Mouse (Mus musculus) stomach, embryonic 14.5 days (tissue): ENCODE measurements at regions not wholly inside any gene's neighbourhood (a gene's known extent, or its start where the extent isn't known, plus 50 kb on each side); places are given as distances from the start of the nearest gene placed in this dataset.

Experiments
- ATAC-seq: fragments of 200-750 bp; cut with Nextera tagmentation; 2 replicates; pipeline ENCODE4 v1.8.0; 2017; ENCODE audit warnings: low read depth, moderate TSS enrichment; ENCODE audit not compliant: insufficient number of reproducible peaks, insufficient read depth, low FRiP score
- H3K27ac ChIP-seq: fragments of 300-500 bp; sonication (generic); 2 replicates; pipeline ENCODE4 v1.5.1; 2014; ENCODE audit warnings: mild to moderate bottlenecking, low read length, moderate library complexity, mixed read lengths
- H3K27me3 ChIP-seq: fragments of 300-500 bp; sonication (generic); 2 replicates; pipeline ENCODE4 v1.6.1; 2014; ENCODE audit warnings: low read length, control low read depth, mixed read lengths; ENCODE audit not compliant: control insufficient read depth, insufficient read depth
- H3K36me3 ChIP-seq: fragments of 300-500 bp; sonication (generic); 2 replicates; pipeline ENCODE4 v1.6.1; 2014; ENCODE audit warnings: mild to moderate bottlenecking, control low read depth, low read length, moderate library complexity, mixed read lengths; ENCODE audit not compliant: control insufficient read depth, insufficient read depth
- H3K4me1 ChIP-seq: fragments of 300-500 bp; sonication (generic); 2 replicates; pipeline ENCODE4 v1.6.1; 2014; ENCODE audit warnings: low read length, control low read depth, mixed read lengths; ENCODE audit not compliant: control insufficient read depth, insufficient read depth
- H3K4me2 ChIP-seq: fragments of 300-500 bp; sonication (generic); replicated peaks from 2 replicates; pipeline ENCODE4 v1.6.1; 2014; ENCODE audit warnings: low read depth, low read length, control low read depth
- H3K4me3 ChIP-seq: fragments of 300-500 bp; sonication (generic); 2 replicates; pipeline ENCODE4 v1.5.1; 2014; ENCODE audit warnings: low read depth, low read length, control low read depth
- H3K9ac ChIP-seq: fragments of 300-500 bp; sonication (generic); replicated peaks from 2 replicates; pipeline ENCODE4 v1.6.1; 2014; ENCODE audit warnings: low read depth, mild to moderate bottlenecking, control low read depth, low read length, moderate library complexity, mixed read lengths
- H3K9me3 ChIP-seq: fragments of 300-500 bp; sonication (generic); 2 replicates; pipeline ENCODE4 v1.6.1; 2016; ENCODE audit warnings: low read depth, low read length, control low read depth; ENCODE audit not compliant: control insufficient read depth
- WGBS: fragments of 180-500 bp; shearing (Covaris S2); extraction: QIAGEN DNeasy Blood & Tissue Kit; methylation state at CpG from one replicate; pipeline ENCODE4 v1.1.7; 2014; 5-methylcytosine and 5-hydroxymethylcytosine counted together

DNA sequence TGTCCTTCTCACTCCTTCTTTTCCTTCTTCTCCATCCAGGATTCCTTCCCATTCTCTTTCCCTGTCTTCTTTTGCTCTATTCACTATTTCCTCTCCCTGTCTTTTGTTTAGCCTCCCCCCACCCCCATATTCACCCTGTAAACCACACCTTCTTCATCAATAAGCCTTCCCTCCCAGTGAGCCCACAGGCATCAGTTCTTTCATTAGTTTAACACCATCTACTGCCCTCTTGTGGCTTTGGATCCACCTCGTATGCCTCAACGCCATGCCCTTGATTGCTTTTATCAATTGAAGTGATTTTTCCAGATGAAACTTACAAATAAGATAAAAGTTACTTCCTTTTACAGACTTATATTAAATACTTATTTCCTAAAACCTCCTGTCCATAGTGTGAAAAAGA, 494.7 kb upstream of the Nova1 start:
- H3K36me3 ChIP-seq: no peaks in the 10 kb centered on the region
- 20% methylated on average over 2 of the region's 2 CpGs for WGBS
- no peak overlapping the region for H3K27ac ChIP-seq
- no peaks in the 10 kb centered on the region for H3K4me1 ChIP-seq
- no peak overlapping the region for H3K9ac ChIP-seq
- H3K4me2 ChIP-seq: no peak overlapping the region
- no peak for ATAC-seq
- no peaks in the 10 kb centered on the region for H3K27me3 ChIP-seq
- no peak overlapping the region for H3K4me3 ChIP-seq
- H3K9me3 ChIP-seq: no peaks in the 10 kb centered on the region

DNA sequence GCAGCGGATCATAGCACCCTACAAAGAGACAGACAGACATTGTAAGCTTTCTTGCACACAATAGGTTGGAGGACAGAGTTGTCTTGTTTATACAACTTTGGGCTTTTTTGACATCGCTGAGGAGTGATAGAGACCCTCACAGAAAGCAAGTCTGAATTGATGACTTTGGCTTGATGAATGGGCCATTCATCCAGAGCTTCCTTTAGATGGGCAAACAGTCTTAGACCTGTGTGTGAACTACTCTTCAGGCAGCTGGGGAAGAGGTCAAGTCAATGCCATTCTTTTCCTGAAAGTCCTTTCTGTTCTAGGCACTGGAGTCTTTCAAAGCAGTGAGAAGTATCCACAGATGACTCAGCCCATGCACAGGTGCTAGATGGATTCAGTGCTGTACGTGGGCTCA, 457.2 kb upstream of the Nova1 start:
- no peaks in the 10 kb centered on the region for H3K27me3 ChIP-seq

DNA sequence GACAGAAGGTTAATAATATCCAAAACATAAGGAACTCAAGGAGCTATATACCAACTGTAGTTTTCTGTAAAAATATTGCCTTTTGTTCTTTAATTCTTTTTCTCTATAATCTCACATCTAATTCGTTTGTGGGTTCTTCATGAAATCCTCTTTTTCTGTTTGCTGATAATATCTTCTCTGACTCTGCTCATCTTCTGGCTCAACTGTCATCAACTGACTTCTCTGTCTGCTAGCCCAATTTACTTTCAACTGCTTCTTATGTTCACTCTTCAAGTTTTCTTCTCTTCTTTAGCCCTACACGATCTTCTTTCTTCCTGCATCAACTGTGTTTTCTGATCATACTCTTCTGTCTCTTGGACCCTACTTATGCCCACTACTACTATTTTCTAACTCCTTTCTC, 453.6 kb upstream of the Nova1 start:
- no peaks in the 10 kb centered on the region for H3K4me1 ChIP-seq
- ATAC-seq: no peak
- no peaks in the 10 kb centered on the region for H3K27me3 ChIP-seq
- H3K4me3 ChIP-seq: no peak overlapping the region
- H3K27ac ChIP-seq: no peak overlapping the region
- no peak overlapping the region for H3K9ac ChIP-seq
- 76% methylated on average over 2 of the region's 2 CpGs for WGBS
- no peak overlapping the region for H3K4me2 ChIP-seq
- H3K9me3 ChIP-seq: no peaks in the 10 kb centered on the region
- no peaks in the 10 kb centered on the region for H3K36me3 ChIP-seq

More for the DNA sequence above, 457.2 kb upstream of the Nova1 start:
- no peak for ATAC-seq
- WGBS: 36% methylated on average over 3 of the region's 3 CpGs
- no peak overlapping the region for H3K27ac ChIP-seq
- H3K4me2 ChIP-seq: no peak overlapping the region
- no peaks in the 10 kb centered on the region for H3K9me3 ChIP-seq
- no peaks in the 10 kb centered on the region for H3K36me3 ChIP-seq
- no peak overlapping the region for H3K9ac ChIP-seq
- no peak overlapping the region for H3K4me3 ChIP-seq
- H3K4me1 ChIP-seq: no peaks in the 10 kb centered on the region

DNA sequence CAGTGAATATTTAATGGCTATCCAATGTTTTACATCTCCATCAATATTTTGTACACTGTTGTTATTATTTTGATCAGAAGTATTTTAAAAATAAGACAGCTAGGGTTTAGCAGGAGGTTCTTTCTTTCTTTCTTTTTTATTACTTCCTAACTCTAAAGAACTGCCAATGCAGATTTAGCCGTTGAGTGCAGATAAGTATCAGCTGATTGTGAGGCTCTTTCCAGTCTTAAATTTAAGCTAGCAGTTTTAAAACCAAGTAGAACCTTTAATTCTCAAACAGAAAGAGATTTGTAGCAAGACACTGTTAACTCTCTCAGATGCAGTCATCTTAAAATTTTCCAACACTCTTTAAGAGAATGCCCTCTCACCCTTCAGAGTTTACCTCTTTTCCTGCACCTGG, 445.4 kb upstream of the Nova1 start:
- no peaks in the 10 kb centered on the region for H3K9me3 ChIP-seq
- H3K4me2 ChIP-seq: no peak overlapping the region
- H3K36me3 ChIP-seq: no peaks in the 10 kb centered on the region
- H3K27ac ChIP-seq: no peak overlapping the region
- ATAC-seq: no peak
- no peaks in the 10 kb centered on the region for H3K27me3 ChIP-seq
- H3K4me1 ChIP-seq: no peaks in the 10 kb centered on the region
- 39% methylated on average over 1 of the region's 1 CpGs for WGBS
- no peak overlapping the region for H3K9ac ChIP-seq
- no peak overlapping the region for H3K4me3 ChIP-seq

DNA sequence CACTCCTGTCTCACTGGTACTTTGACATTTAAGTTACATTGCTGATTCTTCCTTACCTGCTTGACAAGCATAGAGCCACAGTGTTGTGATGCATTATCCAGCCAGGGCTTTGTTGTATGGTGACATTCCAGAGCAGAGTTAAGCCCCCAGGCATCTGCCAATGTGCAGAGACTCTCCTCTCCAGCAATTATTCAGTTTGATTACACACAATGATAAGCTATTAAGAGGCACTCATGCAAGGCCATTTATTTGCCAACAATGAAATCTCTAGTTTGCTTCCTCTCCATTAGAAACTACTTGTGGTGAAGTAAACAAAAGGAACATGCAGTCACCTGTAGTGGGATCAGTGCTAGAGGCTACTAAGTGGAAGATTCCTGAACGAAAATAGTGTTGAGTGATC, 444.7 kb upstream of the Nova1 start:
- H3K9me3 ChIP-seq: no peaks in the 10 kb centered on the region
- H3K27ac ChIP-seq: no peak overlapping the region
- no peak overlapping the region for H3K4me2 ChIP-seq
- H3K36me3 ChIP-seq: no peaks in the 10 kb centered on the region
- H3K4me3 ChIP-seq: no peak overlapping the region
- H3K9ac ChIP-seq: no peak overlapping the region
- no peaks in the 10 kb centered on the region for H3K27me3 ChIP-seq
- WGBS: 58% methylated on average over 1 of the region's 1 CpGs
- H3K4me1 ChIP-seq: no peaks in the 10 kb centered on the region
- no peak for ATAC-seq

DNA sequence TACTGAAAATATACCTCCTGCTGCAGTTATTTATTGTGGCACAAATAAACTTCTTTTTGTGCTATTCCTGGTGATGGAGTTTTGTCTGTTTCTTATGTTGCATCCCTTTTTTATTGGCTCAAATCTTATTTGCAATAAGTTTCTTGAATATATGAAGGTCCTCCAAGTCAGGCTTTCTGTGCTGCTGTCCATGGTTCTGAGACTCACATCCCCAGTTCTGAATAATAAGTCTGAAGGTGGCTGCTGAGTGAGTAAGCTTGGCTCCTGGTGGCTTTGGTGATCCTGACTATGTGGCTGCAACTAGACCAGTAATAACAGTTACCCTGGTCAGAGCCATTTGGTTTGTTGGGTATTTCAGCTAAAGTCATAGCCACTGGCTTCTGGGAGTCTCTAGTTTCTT, 433.6 kb upstream of the Nova1 start:
- Histone ChIP-seq H3K4me3 (no peak overlapping the region), H3K4me1 (no peaks in the 10 kb centered on the region), H3K27ac (no peak overlapping the region), H3K9me3 (no peaks in the 10 kb centered on the region), H3K27me3 (no peaks in the 10 kb centered on the region), H3K36me3 (no peaks in the 10 kb centered on the region), H3K9ac (no peak overlapping the region), H3K4me2 (no peak overlapping the region)
- ATAC-seq: no peak

DNA sequence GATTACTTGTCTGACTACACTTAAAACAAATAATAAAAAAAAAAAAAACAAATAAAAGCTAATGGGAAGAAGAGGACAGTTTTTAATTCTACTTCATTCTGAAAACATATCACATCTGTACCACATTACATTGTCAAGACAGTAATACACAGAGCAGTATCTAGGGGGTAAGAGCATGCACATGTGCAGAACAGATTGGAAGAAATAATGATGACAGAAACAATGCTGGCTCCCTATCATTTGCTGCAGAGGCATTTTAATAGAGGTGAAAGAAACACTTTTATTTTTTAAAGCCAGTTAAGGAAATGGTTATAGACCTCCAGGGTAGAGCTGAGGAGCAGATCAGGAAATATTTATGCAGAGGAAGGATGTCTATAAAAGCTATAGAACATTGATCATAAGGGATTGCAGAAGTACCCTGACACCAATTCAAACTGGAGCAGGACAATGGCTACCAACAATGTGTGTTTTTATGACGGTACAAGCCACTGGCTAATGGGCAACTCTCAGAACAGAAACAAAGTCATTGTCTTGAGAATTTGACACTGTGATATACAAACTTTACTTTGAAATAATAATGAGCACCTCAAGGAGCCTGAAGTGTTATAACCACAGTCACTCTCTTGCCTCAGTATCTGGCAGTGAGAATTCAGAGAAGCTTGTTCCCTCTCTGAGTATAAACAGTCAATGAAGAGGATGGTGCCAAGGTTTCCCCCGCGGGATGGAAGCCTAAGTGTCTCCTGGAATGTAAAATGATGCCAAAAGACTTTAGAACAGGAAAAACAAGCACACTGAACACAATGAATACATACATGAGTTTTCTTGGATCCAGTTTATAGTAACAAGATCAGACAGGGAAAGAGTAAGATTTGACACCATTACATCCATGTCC, 425.1 kb upstream of the Nova1 start:
- no peaks in the 10 kb centered on the region for H3K4me1 ChIP-seq
- whole genome bisulfite sequencing: 73% methylated on average over 3 of the region's 3 CpGs
- no peak for ATAC-seq

DNA sequence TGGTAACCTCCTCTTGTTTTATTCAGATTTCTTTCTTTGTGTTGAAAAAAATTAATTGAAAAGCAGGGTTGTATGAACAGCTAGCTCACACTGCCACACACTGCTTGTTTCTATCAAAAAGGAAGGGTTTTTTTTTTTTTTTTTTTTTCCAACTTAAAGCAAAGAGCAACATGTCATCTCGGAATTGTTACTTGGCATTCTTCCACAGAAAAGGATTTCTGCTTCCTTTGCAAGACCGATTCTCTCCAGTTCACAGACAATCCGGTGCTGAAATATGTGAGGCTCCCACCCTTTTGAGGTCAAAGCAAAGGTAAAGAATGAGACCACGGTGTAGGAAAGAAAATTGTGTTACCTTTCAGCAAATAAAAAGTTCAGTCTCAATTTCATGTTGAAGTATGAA, 401.3 kb upstream of the Nova1 start:
- H3K4me1 ChIP-seq: no peaks in the 10 kb centered on the region
- no peak overlapping the region for H3K4me2 ChIP-seq
- WGBS: 27% methylated on average over 4 of the region's 4 CpGs
- H3K27me3 ChIP-seq: no peaks in the 10 kb centered on the region
- ATAC-seq: no peak
- no peak overlapping the region for H3K4me3 ChIP-seq
- no peaks in the 10 kb centered on the region for H3K36me3 ChIP-seq
- H3K27ac ChIP-seq: no peak overlapping the region
- no peaks in the 10 kb centered on the region for H3K9me3 ChIP-seq
- H3K9ac ChIP-seq: no peak overlapping the region

More for the DNA sequence above, 425.1 kb upstream of the Nova1 start:
- H3K4me3 ChIP-seq: no peak overlapping the region
- H3K27me3 ChIP-seq: no peaks in the 10 kb centered on the region
- no peak overlapping the region for H3K9ac ChIP-seq
- H3K36me3 ChIP-seq: no peaks in the 10 kb centered on the region
- H3K27ac ChIP-seq: no peak overlapping the region
- no peak overlapping the region for H3K4me2 ChIP-seq
- H3K9me3 ChIP-seq: no peaks in the 10 kb centered on the region

DNA sequence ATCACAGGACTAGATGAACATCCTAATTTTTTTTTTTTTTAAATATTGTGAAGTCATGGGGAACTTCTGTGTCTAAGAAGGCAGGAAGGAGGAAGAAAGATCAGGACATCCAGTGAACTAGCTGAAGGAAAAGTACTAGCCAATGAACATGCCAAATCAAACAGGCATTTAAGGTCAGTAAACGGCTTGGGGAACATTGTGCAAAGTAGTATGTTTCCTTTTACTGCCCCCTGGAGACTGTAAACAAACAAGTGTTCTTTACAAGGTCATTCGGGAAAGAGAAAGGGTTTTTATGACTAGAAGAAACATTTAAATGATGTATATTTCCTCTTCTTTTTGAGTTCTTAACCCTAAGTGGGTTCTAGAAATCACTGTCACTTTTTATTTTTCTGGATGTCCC, 400.6 kb upstream of the Nova1 start:
- Histone ChIP-seq H3K27ac (no peak overlapping the region), H3K4me2 (no peak overlapping the region), H3K27me3 (no peaks in the 10 kb centered on the region), H3K4me1 (no peaks in the 10 kb centered on the region), H3K9ac (no peak overlapping the region), H3K4me3 (no peak overlapping the region), H3K36me3 (no peaks in the 10 kb centered on the region), H3K9me3 (no peaks in the 10 kb centered on the region)
- no peak for ATAC-seq
- WGBS: 57% methylated on average over 2 of the region's 2 CpGs
